In the genomic region with DNA sequence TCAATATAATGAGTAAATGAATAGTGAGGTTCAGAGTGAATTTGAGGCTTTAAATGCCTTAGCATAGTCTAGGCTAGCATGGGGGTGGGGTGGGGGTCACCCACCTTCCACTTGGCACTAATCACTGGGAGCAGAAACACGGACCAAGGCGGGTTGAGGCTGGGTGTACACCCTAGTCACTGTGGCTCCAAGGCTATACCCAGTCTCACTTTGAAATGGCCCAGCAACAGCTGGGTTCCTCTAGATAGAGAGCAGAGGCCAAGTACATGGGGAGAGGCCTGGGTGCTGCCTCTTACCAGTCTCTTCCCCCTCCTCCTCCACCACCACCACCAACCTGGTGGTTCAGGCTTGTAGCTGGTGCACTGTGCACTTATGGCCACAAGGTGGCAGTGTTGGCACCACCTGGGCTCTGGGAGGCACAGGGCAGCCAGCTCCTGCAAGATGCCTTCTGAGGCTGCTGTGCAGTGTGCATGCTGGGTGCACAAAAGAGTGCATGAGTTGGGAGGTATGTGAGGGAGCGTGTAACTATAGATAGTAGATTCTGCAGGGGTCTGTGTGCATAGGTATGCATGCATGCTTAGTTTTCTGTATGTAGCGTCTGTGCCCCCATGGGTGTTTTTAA, we compare ENCODE assay signal across 8 mouse cellular contexts.
A peak's percentile ranks its signal among the peaks of the same experiment; 100 is the strongest.
DNase-seq lines count a peak whose midpoint lies in the region; ATAC-seq and TF ChIP-seq lines count a peak whose summit lies in the region.

No protein-coding gene starts in this region.

- POLR2A ChIA-PET in Patski (lab: Charles Lee): no interaction called here

- no peak for DNase-seq in Patski (ENCODE audit: low read depth, low spot score)
- peak; percentile 70 for DNase-seq in cerebellum, adult 9-11 months
- DNase-seq in frontal cortex, postnatal 10 days (ENCODE audit: low spot score in 2 of 2): peak; percentile 72 to 86
- DNase-seq in layer of hippocampus, adult 9-11 months: peak; percentile 75
- DNase-seq in lung, postnatal 25 days (ENCODE audit: low spot score): peak; percentile 74
- DNase-seq in retina, postnatal 7 days (ENCODE audit: low read depth, low spot score): peak; percentile 70
- DNase-seq in thymus, postnatal 4 days: peak; percentile 87

- CTCF ChIA-PET in Patski (lab: Charles Lee): interaction anchor here (0.8 to 1.9 kb wide), 4 partner anchors 9 to 398 kb away, joined by 3 to 9 read pairs (median 4); no protein-coding TSS in a partner anchor

- H3K27me3 ChIP-seq in Patski: no peaks in the 10 kb centered on the region
- 0 out of 2 replicates have a peak, but pooled peaks cover 4% of the 10 kb centered on the region for H3K27me3 ChIP-seq in hindbrain, embryonic 12.5 days

- in situ Hi-C loops in Patski (cut with MboI; ENCODE audit: low pct_unique_long_range_greater_than_20kb): no loop called here

- H3K36me3 ChIP-seq in hindbrain, embryonic 12.5 days: no peaks in the 10 kb centered on the region

- TF ChIP-seq CTCF in Patski (IDR thresholded peaks at IDR 0.05): peak; percentile 97

- H3K27ac ChIP-seq in hindbrain, embryonic 12.5 days: peak overlapping the region; percentile 83

- peak; percentile 32 for ATAC-seq in Patski
- peak; percentile 78 for ATAC-seq in hindbrain, embryonic 12.5 days (ENCODE audit: low FRiP score)

- peak overlapping the region; percentile 32; the same call in 1 of the 2 replicates for H3K9ac ChIP-seq in hindbrain, embryonic 12.5 days

- 0 out of 2 replicates have a peak, but pooled peaks cover 4% of the 10 kb centered on the region for H3K9me3 ChIP-seq in hindbrain, embryonic 12.5 days (replicated peaks)

- H3K4me1 ChIP-seq in hindbrain, embryonic 12.5 days: peaks cover 30% of the 10 kb centered on the region

- 70% methylated on average over 4 of the region's 4 CpGs for WGBS in hindbrain, embryonic 12.5 days

- H3K4me3 ChIP-seq in hindbrain, embryonic 12.5 days: no peak overlapping the region

- H3K4me2 ChIP-seq in hindbrain, embryonic 12.5 days (replicated peaks): no peak overlapping the region
